Mouse (Mus musculus) thymus, postnatal 14 days (tissue): ENCODE results near the gene Myo7a.

ENCODE experiments used
- DNase-seq: peaks from one replicate; pipeline ENCODE4 v3.0.0; 2021

Myo7a gene

DNA sequence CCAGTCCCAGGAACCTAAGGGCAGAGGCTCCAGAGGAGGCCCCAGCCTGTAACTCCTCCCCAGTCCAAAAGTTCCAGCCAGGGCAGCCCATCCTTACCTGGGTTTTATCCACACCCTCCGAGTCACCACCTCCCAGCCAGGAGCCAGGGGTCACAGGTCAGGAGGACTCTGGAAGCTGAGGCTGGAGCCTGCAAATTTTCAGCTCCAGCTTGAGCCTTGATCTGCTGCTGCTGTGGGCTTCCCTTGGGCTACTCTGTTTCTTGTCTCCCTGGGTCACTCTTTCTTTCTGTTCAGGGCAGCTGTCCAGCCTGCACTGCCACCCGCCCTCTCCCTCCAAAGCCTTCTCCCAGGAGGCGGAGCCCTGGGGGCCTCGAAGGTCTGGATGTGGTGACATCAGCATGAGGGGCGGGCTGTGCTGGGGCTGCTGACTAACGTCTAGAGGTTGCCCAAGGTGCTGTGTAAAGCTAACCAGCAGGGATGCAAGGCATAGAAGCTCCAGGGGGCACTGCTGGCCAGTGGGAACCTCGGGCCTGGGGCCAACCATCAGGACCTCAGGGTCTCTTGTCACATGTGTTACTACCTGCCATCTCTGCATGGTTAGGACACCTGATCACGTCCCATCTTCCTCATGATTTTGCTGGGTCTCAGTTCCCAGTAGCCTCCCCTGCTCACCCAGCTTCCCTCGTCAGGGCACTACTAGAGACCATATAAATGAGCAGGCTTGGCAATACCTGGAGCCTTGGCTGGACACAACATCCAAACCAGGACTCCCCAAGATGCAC is at the start of gene Myo7a:
Gene Myo7a (minus strand): TSS at position 346 of the 782 bp plus-strand sequence.
- DNase-seq: no peak

DNA sequence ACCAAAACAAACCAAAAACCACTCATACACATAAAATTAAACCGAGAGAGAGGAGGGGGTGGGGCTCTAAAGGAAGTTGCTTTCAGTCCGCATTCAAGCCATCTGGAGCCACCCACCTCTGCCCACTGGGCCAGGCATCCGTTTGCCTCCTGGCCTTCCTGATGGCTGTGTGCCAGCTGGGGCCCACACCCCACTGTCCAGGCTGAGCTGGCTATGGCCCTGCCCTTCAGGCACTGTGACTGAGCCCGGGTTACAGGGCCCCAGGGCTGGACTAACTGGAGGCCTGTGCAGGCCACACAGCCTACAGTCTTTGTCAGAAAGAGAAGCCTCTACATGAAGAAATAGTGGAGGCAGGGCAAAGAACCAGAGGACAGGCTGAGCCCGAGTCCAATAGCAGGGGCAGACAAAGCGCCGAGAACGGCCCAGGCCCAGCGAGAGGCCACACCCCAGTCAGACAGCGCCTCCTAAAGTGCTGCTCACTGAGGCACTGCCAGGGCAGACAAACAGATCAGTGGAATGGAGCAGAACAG is 45.7 kb upstream of the Myo7a start:
- DNase-seq: peak; percentile 65

DNA sequence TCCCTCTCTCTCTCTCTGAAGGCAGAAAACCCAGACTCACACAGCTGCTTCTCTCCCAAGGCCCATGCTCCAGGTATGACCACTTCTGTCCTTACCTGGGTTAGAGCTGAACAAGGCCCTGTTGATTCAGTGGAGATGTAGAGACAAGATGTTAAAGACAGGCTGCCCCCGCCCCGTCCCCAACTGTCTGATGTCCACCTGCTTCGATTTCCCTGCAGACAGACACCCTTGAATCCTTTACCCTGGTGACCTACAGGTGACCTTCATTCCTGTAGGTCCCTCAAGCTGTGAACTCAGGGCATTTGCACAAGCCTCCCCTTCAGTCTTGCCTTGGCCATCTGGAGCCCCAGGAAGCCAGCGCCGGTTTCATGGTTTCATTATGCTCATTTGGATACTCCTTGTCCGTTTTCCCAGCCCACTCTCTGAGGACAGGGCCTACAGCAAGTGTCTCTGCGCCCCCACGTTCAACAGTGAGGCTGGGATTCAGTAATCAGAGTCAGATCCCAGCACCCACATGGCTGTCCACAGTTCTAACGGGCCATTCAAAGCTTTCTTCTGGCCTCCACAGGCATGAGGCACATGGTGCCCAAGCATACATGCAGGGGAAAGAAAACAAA is 45.2 kb upstream of the Myo7a start:
- DNase-seq: peak; percentile 77

DNA sequence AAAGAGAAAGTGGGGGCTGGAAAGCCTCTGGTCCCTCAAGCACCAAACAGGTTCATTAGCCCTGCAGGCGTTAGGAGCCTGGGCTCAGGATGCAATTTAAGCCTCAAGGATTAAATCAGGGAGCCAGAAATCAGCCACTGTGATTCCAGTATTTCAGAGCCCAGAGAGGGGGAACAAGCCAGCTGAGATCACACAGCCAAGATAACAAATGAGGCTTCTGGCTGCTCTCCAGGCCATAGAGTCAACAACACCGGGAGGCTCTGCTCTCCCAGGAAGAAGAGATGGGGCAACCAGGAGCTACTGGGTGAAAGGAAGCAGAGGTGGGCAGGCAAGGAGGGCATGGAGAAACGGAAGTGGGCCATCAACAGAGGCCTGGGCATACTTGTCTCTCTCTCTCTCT is 44.4 kb upstream of the Myo7a start:
- peak; percentile 24 for DNase-seq

DNA sequence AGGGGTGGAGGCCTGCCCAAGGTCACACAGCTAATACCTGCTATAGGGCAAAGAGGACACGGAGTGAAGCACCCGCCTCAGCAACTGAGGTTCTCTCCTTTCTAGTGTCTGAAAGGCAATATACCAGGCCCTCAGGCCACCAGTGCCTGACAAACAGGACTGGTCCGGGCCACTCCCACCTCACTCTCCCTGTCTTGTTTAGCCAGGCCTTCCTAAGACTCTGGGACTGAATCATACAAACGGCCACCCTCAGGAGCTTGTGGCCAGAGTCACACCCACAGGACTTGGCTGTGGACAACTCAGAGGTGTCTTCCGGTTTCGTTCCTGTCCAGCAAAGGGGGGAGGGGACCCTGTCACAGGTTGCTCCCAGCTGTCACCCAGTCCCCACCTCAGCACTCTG is 42.9 kb upstream of the Myo7a start:
- no peak for DNase-seq

DNA sequence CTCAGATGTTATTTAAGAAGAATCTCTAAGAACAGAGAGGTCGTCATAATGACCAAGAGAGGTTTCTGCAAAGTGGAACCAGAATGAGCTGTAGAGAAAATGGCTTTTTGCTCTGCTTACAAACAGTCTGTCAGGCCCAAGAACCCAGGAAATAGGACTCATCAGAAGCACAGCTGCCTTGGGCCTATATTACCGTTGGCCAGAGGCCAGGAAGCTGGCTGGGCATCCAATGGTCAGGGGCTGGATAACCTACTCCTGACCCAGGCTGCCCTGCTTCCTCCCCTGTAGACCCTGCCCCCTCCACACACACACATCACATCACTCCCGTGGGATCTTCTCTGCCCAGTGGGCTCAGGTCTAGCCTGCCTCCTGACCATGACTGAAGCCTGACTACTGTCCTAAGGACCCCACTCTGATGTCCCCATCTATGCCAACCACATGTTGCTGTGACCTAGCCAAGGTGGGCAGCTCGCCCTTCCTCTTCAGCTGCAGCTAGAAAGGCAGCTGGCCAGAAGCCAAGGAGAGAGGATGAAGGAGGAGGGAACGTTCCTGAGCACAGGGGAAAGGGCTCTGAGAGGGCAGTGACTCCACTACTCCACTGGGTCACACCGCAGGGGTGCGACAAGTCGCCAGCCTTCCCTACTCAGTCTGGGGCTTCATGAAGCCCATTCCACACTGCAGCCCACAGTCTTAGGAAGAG is 40.9 kb upstream of the Myo7a start:
- DNase-seq: no peak

DNA sequence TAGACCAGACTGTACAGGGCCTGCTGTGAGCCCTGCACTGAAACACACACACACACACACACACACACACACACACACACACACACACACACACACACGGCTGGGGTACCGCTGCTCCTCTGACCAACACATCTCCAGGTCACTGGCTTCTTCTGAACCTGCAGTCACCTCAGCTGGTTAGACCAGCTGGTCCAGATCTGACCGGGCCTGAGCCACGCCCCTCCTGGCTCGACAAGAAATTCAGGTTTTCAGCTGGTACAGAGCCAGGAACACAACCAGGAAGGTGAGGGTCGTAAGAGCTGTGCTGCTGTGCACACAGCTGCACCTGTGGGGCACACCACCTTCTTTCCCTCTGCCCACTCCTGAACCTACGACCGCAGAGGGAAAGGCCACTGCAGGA is 39.2 kb upstream of the Myo7a start:
- DNase-seq: no peak

DNA sequence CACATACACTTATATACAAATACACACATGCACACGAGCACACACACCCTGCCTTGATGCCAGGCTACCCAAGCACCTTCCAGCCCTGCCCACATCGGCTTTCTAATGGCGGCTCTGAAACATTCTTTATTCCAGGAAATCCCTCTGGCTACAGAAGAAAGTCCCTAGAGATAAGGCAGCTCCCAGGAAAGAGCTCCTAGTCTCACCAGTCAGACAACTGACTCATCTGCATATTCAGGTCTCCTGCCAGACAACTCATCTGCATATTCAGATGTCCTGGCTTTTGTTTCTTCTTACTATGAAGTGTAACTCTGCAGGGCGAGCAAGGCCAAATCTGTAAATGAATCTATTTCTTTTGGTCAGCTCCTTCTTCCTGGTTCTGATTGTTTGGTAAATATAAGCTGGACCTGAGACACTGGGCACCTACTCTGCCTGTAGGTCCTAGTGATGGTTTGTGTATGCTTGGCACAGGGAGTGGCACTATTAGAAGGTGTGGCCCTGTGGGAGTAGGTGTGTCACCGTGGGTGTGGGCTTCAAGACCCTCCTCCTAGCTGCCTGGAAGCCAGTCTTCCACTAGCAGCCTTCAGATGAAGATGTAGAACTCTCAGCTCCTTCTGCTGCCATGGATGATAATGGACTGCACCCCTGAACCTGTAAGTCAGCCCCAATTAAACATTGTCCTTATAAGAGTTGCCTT is 38.5 kb upstream of the Myo7a start:
- DNase-seq: no peak

DNA sequence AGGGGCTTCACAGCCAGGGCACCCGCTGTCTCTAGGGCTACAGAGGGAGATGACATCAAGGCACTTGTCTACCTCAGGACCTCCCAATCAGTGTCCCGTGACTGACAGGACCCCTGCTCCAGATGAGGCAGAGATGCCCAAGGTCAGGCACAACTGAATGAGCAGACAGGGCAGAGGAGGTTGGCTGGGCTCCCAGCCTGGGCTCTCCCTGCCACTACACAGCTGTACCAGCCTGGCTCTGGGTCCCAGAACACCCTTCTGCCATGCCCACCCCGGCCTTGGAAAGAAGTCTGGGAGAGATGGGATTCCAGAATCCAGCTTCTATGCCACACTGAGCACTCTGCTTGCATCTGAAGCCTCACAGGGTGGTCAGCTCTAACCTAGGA is 36.9 kb upstream of the Myo7a start:
- DNase-seq: no peak

DNA sequence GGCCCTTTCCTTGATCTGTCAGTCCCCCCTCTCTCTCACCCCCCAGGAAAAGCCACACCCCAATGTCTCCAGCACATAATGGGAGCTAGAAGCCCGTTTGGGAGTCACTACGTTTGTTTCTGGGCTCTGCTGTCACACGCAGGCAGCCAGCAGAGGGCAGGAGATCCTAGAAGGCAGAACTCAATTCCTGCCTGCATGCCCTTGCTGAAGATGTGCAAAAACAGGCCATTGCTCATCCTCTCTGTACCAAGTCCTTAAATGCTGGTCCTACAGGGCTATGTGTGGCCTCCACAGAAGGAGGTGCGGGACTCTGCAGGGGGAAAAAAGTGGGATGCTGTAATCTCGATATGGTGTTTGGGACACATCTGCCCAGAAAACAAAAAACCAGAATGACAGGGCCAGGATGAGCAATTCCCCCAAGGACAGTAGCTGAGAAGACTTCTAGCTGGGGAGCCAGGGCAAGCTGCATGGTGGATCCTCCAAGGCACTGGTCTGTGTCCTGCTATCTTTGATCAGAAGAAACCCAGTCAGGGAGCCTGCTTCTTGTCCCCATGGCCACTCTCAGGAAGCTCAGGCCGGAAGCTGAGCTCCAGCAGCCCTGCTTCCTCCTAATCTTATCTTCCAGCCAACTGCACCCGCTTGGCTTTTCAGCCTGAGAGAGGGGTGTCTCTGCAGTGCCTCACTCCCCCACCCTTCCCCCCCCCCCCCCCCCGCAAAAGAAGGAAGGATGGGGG is 36.4 kb upstream of the Myo7a start:
- DNase-seq: peak; percentile 82

DNA sequence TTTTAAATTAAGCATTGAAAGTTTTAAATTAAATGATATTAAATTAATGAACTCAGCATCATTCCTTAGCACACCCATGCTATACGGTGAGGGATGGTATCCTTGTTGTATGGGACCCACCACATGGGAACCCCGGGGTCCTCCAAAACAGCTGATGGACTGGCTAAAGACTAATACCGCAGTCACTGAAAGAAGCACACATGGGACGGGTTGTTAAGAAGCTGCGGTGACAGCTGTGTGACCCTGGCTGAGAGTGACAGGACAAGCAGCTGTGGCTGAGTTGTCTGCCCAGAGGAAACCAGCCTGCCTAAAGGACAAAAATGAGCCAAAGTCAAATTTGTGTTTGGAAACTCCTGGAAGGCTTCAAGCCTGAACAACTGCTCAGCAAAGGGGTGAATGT is 34.6 kb upstream of the Myo7a start:
- no peak for DNase-seq

DNA sequence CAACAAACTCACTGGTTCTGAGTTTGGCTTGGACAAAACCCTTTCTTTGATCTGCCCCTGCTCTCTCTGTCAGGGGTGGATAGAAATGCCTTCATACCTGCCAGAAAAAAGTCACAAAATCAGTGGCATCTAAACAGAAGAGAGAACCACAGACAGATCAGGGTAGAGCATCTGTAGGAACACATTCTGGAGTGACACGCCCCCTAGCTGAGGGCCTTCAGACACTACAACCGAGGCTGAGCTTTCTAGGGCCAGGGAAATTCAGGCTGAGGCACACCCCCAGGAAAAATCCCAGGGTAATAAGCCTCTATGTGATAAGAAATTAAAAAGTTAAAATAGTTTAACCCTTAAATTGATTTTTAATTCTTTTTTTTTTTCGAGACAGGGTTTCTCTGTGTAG is 34.0 kb upstream of the Myo7a start:
- DNase-seq: no peak

DNA sequence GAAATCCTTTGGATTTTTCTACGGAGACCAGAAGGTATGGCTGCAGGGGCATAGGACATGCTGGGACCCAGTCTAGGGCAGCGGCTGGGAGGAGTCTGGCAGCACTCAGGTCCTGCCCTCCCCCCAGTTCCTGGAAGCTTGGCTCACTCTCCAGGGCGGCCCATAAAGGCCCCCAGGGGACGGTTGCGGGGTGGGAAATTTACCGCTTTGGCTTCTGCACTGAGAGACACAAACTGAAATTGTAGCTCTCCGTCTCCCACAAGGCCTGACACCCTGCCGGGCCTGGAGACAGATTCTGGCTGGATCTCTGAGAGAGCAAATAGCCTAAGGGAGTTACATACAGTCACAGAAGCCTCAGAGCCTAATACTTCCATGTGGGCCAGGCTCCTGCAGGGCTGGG is 33.1 kb upstream of the Myo7a start:
- DNase-seq: no peak

DNA sequence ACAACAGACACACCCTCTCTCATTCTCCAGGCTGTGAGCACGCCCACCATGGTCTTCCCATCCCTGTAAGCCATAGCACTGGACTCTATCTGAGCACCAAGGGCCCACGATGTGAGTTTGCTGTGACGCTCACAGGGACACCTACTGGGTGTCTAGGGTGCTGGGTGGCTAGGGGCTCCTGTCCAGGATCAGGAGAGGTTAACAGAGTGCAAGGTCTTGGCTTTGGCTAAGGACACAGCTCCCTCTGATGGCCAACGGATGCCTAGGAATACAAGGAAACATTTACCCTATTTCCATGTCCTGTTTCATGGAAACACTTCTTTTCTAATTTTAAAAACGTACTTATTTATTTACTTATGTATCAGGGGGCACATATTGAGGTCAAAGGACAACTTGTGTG is 31.2 kb upstream of the Myo7a start:
- no peak for DNase-seq

DNA sequence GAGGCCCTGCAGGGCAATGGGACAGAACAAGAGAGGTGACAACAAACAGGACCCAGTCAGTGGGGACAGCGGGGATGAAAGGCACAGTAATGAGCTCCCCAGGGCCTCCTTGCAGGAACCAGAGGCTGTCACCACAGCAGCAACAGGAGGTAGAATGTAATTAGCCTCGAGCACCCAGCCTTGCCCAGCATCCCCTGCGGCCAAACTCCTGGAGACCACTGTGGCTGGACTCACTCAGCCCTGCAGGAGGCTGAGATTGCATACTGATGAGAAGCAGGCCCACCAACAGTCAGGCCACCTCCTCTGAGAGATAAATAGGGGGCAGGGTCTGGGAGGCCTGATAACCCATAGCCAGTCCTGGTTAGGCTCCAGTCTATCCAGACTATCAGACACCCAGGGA is 30.5 kb upstream of the Myo7a start:
- DNase-seq: no peak

DNA sequence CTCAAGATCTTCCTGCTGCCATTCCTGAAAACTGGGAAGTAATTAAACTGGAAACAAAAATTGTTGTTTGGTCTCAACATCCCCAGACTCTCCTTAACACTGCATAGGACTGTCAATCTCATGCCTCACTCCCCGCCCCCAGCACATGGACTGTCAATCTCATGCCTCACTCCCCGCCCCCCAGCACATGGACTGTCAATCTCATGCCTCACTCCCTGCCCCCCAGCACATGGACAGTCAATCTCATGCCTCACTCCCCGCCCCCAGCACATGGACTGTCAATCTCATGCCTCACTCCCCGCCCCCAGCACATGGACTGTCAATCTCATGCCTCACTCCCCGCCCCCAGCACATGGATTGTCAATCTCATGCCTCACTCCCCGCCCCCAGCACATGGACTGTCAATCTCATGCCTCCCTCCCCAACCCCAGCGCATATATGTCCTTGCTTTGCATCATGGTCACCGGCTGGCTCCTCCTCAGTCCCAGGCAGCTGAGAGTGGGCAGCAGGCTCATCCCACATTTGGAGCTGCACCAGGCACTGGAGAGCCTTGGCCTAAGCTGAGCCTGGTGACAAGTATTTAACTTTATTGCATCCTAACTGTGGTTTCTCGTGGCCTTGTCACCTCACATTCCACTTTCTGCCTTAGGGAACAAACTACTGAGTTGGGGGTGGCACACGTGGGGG is 29.5 kb upstream of the Myo7a start:
- DNase-seq: no peak

DNA sequence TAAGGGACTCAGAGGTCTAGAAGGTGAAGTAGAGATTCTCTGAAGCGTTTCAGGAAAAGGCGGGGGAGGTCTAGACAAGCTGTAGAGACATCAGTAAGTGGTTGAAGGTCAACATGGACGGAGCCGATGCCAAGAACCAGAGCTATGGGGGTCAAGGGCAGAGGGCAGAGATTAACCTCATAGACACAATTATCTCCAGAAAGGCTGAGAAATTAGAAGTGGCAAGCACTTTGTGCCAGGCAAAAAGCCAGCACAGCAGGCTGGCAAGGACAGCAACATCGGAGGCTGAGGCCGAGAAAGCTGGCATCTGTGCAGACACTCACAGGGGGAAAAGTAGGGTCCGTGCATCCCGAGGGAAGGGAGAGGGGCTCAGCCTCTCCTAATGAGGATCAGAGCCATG is 28.4 kb upstream of the Myo7a start:
- DNase-seq: no peak

DNA sequence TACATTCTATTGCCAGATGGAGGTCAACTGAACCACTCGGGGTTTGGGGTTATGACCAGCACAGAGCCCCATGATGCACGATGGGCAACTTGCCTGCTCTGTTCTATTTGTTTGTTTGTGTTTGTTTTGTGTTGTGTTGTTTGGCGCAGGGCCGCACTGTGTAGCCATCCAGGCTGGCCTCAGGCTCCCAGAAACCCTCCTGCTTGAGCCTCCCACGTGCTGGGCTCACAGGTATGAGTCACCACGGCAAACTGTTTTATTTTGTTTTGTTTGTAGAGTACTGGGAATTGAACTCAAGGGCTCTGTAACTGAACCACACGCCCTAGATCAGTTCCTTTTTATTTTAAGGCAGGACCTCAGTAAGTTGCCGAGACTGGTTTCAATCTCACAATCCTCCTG is 27.1 kb upstream of the Myo7a start:
- no peak for DNase-seq

DNA sequence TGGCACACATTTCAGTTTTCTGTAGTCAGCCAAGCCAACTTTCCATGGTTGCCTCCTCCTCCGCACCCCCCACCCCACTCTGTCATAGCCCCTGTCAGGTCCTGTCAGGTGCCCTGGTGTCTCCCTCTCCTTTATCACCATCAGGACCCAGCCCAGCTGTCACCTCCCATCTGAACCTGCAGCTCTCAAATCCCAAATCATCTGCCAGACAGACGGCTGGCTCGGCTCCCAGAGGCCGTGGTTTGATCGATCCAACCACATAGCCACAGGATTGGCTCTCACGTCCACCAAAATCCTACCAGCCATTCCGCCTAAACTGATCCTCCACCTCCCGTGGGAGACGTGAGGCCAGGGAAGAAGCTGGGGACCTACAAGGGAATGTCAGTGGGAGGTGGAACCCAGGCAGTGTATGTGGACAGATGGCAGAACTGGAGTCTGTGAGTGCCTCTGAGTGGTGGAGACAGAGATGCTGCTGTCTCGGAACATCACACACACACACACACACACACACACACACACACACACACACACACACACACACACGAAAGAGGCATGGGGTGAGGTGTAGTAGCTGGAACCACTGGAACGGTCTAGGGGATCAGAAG is 26.6 kb upstream of the Myo7a start:
- DNase-seq: no peak

DNA sequence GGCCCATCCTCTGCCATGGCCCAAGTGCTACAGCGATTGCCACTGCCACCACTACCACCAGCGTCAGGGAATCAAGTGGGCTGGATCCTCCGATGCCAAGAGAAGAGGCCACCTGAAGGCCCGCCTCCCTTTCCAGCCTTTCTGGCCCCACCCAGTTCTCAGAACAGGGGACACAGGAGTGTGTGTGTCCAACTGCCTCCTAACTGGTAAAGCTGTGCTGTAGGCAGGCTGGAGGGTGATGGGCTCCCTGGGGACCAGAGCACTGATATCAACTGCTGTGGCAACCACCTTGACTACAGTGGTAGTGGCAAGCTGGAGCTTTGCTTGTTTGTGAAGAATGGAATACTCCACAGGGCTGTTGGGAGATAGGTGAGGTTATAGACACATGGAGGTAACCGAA is 26.1 kb upstream of the Myo7a start, which contains the start of gene Omp:
Gene Omp (minus strand): TSS at position 101 of the 400 bp plus-strand sequence.
- DNase-seq: no peak

DNA sequence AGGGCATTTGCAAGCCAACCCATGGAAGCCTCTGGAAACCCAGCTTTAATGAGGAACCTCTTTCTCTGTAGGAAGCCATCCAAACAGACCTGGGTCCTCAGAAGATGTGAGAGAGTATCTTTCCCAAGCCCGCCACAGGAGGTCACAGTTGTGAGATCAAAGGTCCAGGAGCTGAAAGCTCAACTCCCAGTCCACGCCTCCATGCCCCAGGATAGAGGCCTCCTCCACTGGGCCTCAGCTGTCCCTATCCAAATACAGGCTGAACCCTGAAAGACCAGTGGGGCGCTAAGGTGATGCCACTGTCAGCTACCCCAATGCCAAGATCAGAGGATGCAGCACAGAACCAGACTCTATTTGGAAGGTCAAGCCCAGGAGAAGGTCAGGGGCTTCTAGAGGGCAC is 23.3 kb upstream of the Myo7a start:
- no peak for DNase-seq

DNA sequence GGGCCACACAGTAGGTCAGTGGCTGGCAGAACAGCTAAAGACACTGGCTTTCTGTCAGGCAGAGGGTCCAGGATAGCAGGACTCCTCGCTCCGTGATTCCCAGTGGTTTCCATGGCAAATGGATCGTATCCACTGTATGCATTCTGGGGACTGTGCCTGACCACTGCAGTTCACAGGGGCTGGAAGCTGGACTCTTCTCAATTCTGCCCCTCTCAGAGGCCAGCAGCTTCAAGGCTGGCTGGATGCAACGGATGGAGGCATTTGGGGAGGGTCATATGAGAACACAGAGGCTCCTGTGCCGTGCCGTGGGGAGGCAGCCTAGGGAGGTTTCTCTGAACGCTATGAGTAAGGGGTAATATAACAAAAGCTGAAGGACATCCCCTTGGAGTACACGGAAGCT is 22.9 kb upstream of the Myo7a start:
- no peak for DNase-seq
